Mouse (Mus musculus): ENCODE data around the gene Zfp365. TPM values are rescaled to one million over a fixed set of nuclear protein-coding genes. Genes with fewer than 3 reads are reported as not detected.

Gene Zfp365
- total and polyA plus RNA-seq, 3 experiments = 1.0 to 4.0 (median 1.2) TPM

DNA sequence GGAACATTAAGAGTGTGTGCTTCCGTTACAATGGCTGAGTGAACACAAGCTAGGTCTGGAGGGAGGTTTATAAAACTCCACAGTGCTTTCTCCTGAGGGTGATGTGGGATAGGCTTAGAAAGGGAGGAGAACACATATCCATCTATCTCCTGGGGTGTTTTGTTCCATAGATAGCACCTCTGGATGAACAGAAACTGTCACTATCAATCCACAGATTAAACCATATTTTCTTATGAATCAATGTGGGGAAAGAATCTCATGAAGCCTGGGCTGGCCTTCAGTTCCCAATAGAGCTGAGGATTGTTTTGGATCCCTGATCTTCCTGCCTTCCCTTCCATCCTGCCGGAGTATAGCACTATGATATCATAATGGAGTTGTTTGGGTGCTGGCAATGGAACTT is 5.5 kb downstream of the Zfp365 start:
- no peak overlapping the region for H3K4me2 ChIP-seq (ENCODE audit: insufficient read depth, low read depth, poor library complexity, severe bottlenecking)
- peaks cover 3% of the 10 kb centered on the region for H3K9me3 ChIP-seq (replicated peaks; ENCODE audit: low read length)
- dilution Hi-C loops (cut with MboI; ENCODE audit: extremely low pct_ligation_motif_present, extremely low pct_unique_long_range_greater_than_20kb, low sequenced_read_pairs) (no loop called here), in situ Hi-C loops (cut with MboI; ENCODE audit: low pct_ligation_motif_present, low pct_unique_long_range_greater_than_20kb, low sequenced_read_pairs) (no loop called here)
- no peak for DNase-seq (ENCODE audit: extremely low read depth)
- peaks cover 3 to 7% of the 10 kb centered on the region in 2 experiments; a peak in 3 of 4 replicates for H3K4me1 ChIP-seq (ENCODE audit: control insufficient read depth in 1 of 2, insufficient read depth in 2 of 2)
- H3K9ac ChIP-seq (ENCODE audit: insufficient read depth, low read depth) = no peak overlapping the region
- no peak overlapping the region for H3K4me3 ChIP-seq (replicated peaks in 1 of 3; ENCODE audit: low read depth in 2 of 3, low read length in 2 of 3, poor library complexity in 1 of 3)
- no peaks in the 10 kb centered on the region for H3K27me3 ChIP-seq (replicated peaks)
- peaks cover 0 to 6% of the 10 kb centered on the region in 2 experiments for H3K36me3 ChIP-seq (replicated peaks in 1 of 2; ENCODE audit: control insufficient read depth in 1 of 2, insufficient read depth in 1 of 2, low read length in 1 of 2)
- no peaks in the 10 kb centered on the region for H3K79me2 ChIP-seq (replicated peaks; ENCODE audit: control insufficient read depth, extremely low read depth, insufficient read depth, poor library complexity, severe bottlenecking)
- TF ChIP-seq TCF12 (IDR thresholded peaks at IDR 0.05; ENCODE audit: low read depth, low read length) = no peak
- no peak for TF ChIP-seq SIN3A (IDR thresholded peaks at IDR 0.05; ENCODE audit: low read length)
- TF ChIP-seq TBP (conservative IDR thresholded peaks at IDR 0.05; ENCODE audit: low read depth, low read length) = no peak
- no peak for TF ChIP-seq CHD2 (IDR thresholded peaks at IDR 0.05; ENCODE audit: low read length)
- no peak for TF ChIP-seq RAD21 (IDR thresholded peaks at IDR 0.05; ENCODE audit: low read depth, low read length)
- no peak for TF ChIP-seq MYC (IDR thresholded peaks at IDR 0.05; ENCODE audit: low read depth, low read length)
- H3K27ac ChIP-seq (ENCODE audit: insufficient read depth, low read depth) = no peak overlapping the region

DNA sequence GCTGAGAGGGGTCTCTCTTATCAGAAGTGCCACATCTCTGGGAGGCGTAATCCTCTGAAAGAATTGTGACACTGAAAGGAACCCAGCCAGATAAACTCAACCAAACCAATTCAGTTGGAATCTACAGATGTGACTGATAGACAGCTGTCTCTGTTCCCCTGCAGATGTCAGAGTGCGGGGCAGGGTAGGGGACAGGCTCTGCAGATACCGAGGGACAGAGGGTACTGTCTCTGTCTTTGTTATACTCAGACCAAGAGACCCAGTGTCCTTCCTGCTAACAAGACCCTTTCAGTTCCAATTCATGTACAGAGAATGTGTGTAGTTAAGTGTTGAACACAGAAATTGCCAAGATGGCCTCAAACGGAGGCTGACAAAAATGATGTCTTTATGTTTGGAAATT is 6.4 kb downstream of the Zfp365 start:
- dilution Hi-C loops (cut with MboI; ENCODE audit: extremely low pct_ligation_motif_present, extremely low pct_unique_long_range_greater_than_20kb, low sequenced_read_pairs) = no loop called here
- no peaks in the 10 kb centered on the region for H3K27me3 ChIP-seq (replicated peaks)
- peaks cover 0 to 6% of the 10 kb centered on the region in 2 experiments for H3K36me3 ChIP-seq (replicated peaks in 1 of 2; ENCODE audit: control insufficient read depth in 1 of 2, insufficient read depth in 1 of 2, low read length in 1 of 2)

DNA sequence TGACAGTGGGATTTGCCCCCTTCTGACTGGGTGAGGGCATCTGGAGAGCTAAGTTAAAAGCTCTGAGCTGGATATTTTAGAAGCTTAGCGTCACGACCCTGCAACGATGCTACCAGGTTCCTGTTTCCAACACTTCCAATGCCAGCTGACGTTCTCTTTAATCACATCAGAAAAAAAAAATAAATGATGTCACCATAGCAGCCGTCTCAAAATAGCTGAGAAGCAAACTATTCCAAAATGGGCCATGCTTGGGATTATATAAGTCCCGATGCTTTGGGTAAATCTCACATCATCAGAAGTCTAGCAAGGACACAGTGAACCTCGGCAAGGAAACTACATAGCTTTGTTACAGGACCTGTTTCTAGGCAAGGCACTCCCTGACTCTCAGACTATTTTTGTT is 9.1 kb downstream of the Zfp365 start:
- TF ChIP-seq KAT2A (IDR thresholded peaks at IDR 0.05; ENCODE audit: insufficient replicate concordance, low read length) (no peak), POLR2A (IDR thresholded peaks at IDR 0.05; ENCODE audit: low read depth, low read length) (no peak), ZMIZ1 (IDR thresholded peaks at IDR 0.05; ENCODE audit: low read depth, low read length) (no peak), SIN3A (IDR thresholded peaks at IDR 0.05; ENCODE audit: low read length) (no peak), MAZ (IDR thresholded peaks at IDR 0.05; ENCODE audit: low read depth, low read length) (no peak), ETS1 (conservative IDR thresholded peaks at IDR 0.05; ENCODE audit: low read depth, low read length) (no peak), SMC3 (IDR thresholded peaks at IDR 0.05; ENCODE audit: low read depth, low read length) (no peak), HCFC1 (IDR thresholded peaks at IDR 0.05; ENCODE audit: low read depth, low read length) (no peak), MYC (IDR thresholded peaks at IDR 0.05; ENCODE audit: low read depth, low read length) (no peak), CHD2 (IDR thresholded peaks at IDR 0.05; ENCODE audit: low read length) (no peak), EP300 (IDR thresholded peaks at IDR 0.05; ENCODE audit: low read length) (no peak), RAD21 (IDR thresholded peaks at IDR 0.05; ENCODE audit: low read depth, low read length) (no peak), USF1 (IDR thresholded peaks at IDR 0.05; ENCODE audit: low read depth, low read length) (no peak), PAX5 (IDR thresholded peaks at IDR 0.05; ENCODE audit: low read length) (no peak), CHD1 (IDR thresholded peaks at IDR 0.05; ENCODE audit: low read depth, low read length) (no peak)
- H3K36me3 ChIP-seq (replicated peaks in 1 of 2; ENCODE audit: control insufficient read depth in 1 of 2, insufficient read depth in 1 of 2, low read length in 1 of 2) = no peaks in the 10 kb centered on the region
- no peaks in the 10 kb centered on the region for H3K79me2 ChIP-seq (replicated peaks; ENCODE audit: control insufficient read depth, extremely low read depth, insufficient read depth, poor library complexity, severe bottlenecking)
- dilution Hi-C loops (cut with MboI; ENCODE audit: extremely low pct_ligation_motif_present, extremely low pct_unique_long_range_greater_than_20kb, low sequenced_read_pairs) = no loop called here
- in situ Hi-C loops (cut with MboI; ENCODE audit: low pct_ligation_motif_present, low pct_unique_long_range_greater_than_20kb, low sequenced_read_pairs) = no loop called here
- H3K4me1 ChIP-seq (ENCODE audit: control insufficient read depth in 1 of 2, insufficient read depth in 2 of 2) = peaks cover 7 to 11% of the 10 kb centered on the region in 2 experiments; a peak in 3 of 4 replicates
- no peak overlapping the region for H3K4me3 ChIP-seq (replicated peaks in 1 of 3; ENCODE audit: low read depth in 2 of 3, low read length in 2 of 3, poor library complexity in 1 of 3)
- no peak overlapping the region for H3K9ac ChIP-seq (ENCODE audit: insufficient read depth, low read depth)
- no peaks in the 10 kb centered on the region for H3K27me3 ChIP-seq (replicated peaks)
- no peak overlapping the region for H3K27ac ChIP-seq (ENCODE audit: insufficient read depth, low read depth)
- H3K4me2 ChIP-seq (ENCODE audit: insufficient read depth, low read depth, poor library complexity, severe bottlenecking) = no peak overlapping the region
- peaks cover 3% of the 10 kb centered on the region for H3K9me3 ChIP-seq (replicated peaks; ENCODE audit: low read length)
- no peak for DNase-seq (ENCODE audit: extremely low read depth)

More for the DNA sequence above, 6.4 kb downstream of the Zfp365 start:
- DNase-seq (ENCODE audit: extremely low read depth) = no peak
- Histone ChIP-seq H3K4me3 (replicated peaks in 1 of 3; ENCODE audit: low read depth in 2 of 3, low read length in 2 of 3, poor library complexity in 1 of 3) (no peak overlapping the region), H3K27ac (ENCODE audit: insufficient read depth, low read depth) (no peak overlapping the region), H3K9me3 (replicated peaks; ENCODE audit: low read length) (peaks cover 3% of the 10 kb centered on the region), H3K4me2 (ENCODE audit: insufficient read depth, low read depth, poor library complexity, severe bottlenecking) (no peak overlapping the region), H3K4me1 (ENCODE audit: control insufficient read depth in 1 of 2, insufficient read depth in 2 of 2) (0 out of 4 replicates have a peak, but pooled peaks cover 0 to 3% of the 10 kb centered on the region in 2 experiments), H3K9ac (ENCODE audit: insufficient read depth, low read depth) (no peak overlapping the region), H3K79me2 (replicated peaks; ENCODE audit: control insufficient read depth, extremely low read depth, insufficient read depth, poor library complexity, severe bottlenecking) (no peaks in the 10 kb centered on the region)
- in situ Hi-C loops (cut with MboI; ENCODE audit: low pct_ligation_motif_present, low pct_unique_long_range_greater_than_20kb, low sequenced_read_pairs) = no loop called here
- TF ChIP-seq ZNF384 (IDR thresholded peaks at IDR 0.05; ENCODE audit: low read depth, low read length) = no peak
- TF ChIP-seq UBTF (IDR thresholded peaks at IDR 0.05; ENCODE audit: low read depth, low read length) = no peak
- TF ChIP-seq NRF1 (IDR thresholded peaks at IDR 0.05; ENCODE audit: low read depth, low read length) = no peak
- no peak for TF ChIP-seq ZMIZ1 (IDR thresholded peaks at IDR 0.05; ENCODE audit: low read depth, low read length)
- no peak for TF ChIP-seq CHD1 (IDR thresholded peaks at IDR 0.05; ENCODE audit: low read depth, low read length)
- TF ChIP-seq MAZ (IDR thresholded peaks at IDR 0.05; ENCODE audit: low read depth, low read length) = no peak
- TF ChIP-seq JUN (IDR thresholded peaks at IDR 0.05; ENCODE audit: insufficient read depth, low read depth, low read length) = no peak
- TF ChIP-seq MAFK (IDR thresholded peaks at IDR 0.05; ENCODE audit: insufficient replicate concordance, low read length) = no peak
- TF ChIP-seq JUND (conservative IDR thresholded peaks at IDR 0.05; ENCODE audit: low read depth, low read length) = no peak
- no peak for TF ChIP-seq RAD21 (IDR thresholded peaks at IDR 0.05; ENCODE audit: low read depth, low read length)
- TF ChIP-seq USF1 (IDR thresholded peaks at IDR 0.05; ENCODE audit: low read depth, low read length) = no peak
